Mouse (Mus musculus) testis, adult 2 months (tissue): Measurements from ENCODE around the gene Mapkapk3.

Experiments used
- CTCF ChIP-seq: fragments of 200-500 bp; IDR thresholded peaks from 2 replicates; pipeline ENCODE4 v1.5.1; 2012; ENCODE audit warnings: low read depth, mild to moderate bottlenecking, inconsistent platforms, low read length, moderate library complexity; ENCODE audit not compliant: control insufficient read depth, insufficient read depth, insufficient replicate concordance
- POLR2A ChIP-seq: fragments of 200-500 bp; IDR thresholded peaks from 2 replicates; pipeline ENCODE4 v1.6.1; 2012; ENCODE audit warnings: low read depth, mild to moderate bottlenecking, inconsistent platforms, low read length, moderate library complexity; ENCODE audit not compliant: control insufficient read depth

GRCm38 (mm10) chr9:107334356-107334755 is 44.7 kb upstream of the Mapkapk3 start:
- TF ChIP-seq CTCF (no peak), POLR2A (no peak)
